ENCODE assay signal across 8 mouse cellular contexts in the genomic region with DNA sequence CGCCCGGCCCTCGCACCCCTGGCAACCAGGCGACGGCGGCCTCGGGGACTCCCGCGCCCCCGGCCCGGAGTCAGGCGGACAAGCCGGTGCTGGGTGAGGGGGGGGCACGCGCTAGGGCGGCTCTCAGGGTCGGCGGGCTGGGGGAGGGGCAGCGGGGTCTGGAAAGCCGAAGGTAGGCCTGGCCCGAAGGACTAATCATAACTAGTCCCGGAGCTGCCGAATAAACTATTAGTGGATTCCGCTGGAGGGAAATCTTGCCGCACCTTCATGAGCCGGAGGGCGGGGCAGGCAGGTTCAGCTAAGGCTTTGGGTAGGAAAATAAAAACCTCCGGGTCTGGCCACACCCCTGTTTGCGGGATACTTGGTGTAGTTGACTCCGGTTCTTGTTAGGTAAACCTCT. TPM values are rescaled to one million over a fixed set of nuclear protein-coding genes. Genes with fewer than 3 reads are reported as not detected.
DNase-seq lines count a peak whose midpoint lies in the region; ATAC-seq and TF ChIP-seq lines count a peak whose summit lies in the region.

No protein-coding gene starts in this region.

- no peak overlapping the region for H3K27ac ChIP-seq in liver, embryonic 11.5 days (ENCODE audit: low read depth, low read length)
- peak overlapping the region; percentile 88 for H3K27ac ChIP-seq in forebrain, embryonic 10.5 days
- no peak overlapping the region for H3K27ac ChIP-seq in intestine, postnatal 0 days (ENCODE audit: low read depth, low read length)
- peak overlapping the region; percentile 84 for H3K27ac ChIP-seq in midbrain, embryonic 10.5 days (replicated peaks)

- no peak for ATAC-seq in liver, embryonic 11.5 days (replicated peaks; ENCODE audit: low FRiP score)
- ATAC-seq in intestine, postnatal 0 days, result no peak

- H3K9ac ChIP-seq in liver, embryonic 11.5 days (ENCODE audit: low read depth, low read length), result peak overlapping the region; percentile 4
- H3K9ac ChIP-seq in intestine, postnatal 0 days (ENCODE audit: low read depth, low read length), result 0 out of 2 replicates have a peak overlapping the region, but pooled peaks have one; percentile 22

- no peak for TF ChIP-seq CTCF in intestine, postnatal 0 days (IDR thresholded peaks at IDR 0.05; ENCODE audit: low read depth)

- H3K9me3 ChIP-seq in liver, embryonic 11.5 days (ENCODE audit: control insufficient read depth, low read length), result no peaks in the 10 kb centered on the region
- no peaks in the 10 kb centered on the region for H3K9me3 ChIP-seq in forebrain, embryonic 10.5 days
- H3K9me3 ChIP-seq in intestine, postnatal 0 days (ENCODE audit: control insufficient read depth), result no peaks in the 10 kb centered on the region
- no peaks in the 10 kb centered on the region for H3K9me3 ChIP-seq in midbrain, embryonic 10.5 days (replicated peaks)

- peak overlapping the region; percentile 43 for H3K4me3 ChIP-seq in liver, embryonic 11.5 days (ENCODE audit: low read depth, low read length)
- peak overlapping the region; percentile 74 for H3K4me3 ChIP-seq in forebrain, embryonic 10.5 days
- H3K4me3 ChIP-seq in intestine, postnatal 0 days (ENCODE audit: low read depth, low read length), result peak overlapping the region; percentile 43
- peak overlapping the region; percentile 72 for H3K4me3 ChIP-seq in midbrain, embryonic 10.5 days

- peaks cover 19% of the 10 kb centered on the region for H3K4me1 ChIP-seq in liver, embryonic 11.5 days (replicated peaks; ENCODE audit: control insufficient read depth, insufficient read depth, low read length)
- H3K4me1 ChIP-seq in forebrain, embryonic 10.5 days, result peaks cover 53% of the 10 kb centered on the region
- peaks cover 13% of the 10 kb centered on the region for H3K4me1 ChIP-seq in intestine, postnatal 0 days (replicated peaks; ENCODE audit: control insufficient read depth, insufficient read depth, low read length)
- peaks cover 43% of the 10 kb centered on the region for H3K4me1 ChIP-seq in midbrain, embryonic 10.5 days

- no peaks in the 10 kb centered on the region for H3K36me3 ChIP-seq in liver, embryonic 11.5 days (ENCODE audit: control insufficient read depth, insufficient read depth, low read length)
- no peaks in the 10 kb centered on the region for H3K36me3 ChIP-seq in forebrain, embryonic 10.5 days (replicated peaks)
- no peaks in the 10 kb centered on the region for H3K36me3 ChIP-seq in intestine, postnatal 0 days (ENCODE audit: control insufficient read depth, insufficient read depth)
- no peaks in the 10 kb centered on the region for H3K36me3 ChIP-seq in midbrain, embryonic 10.5 days

- no peak for DNase-seq in liver, embryonic 11.5 days (ENCODE audit: low spot score)
- DNase-seq in liver (no peak), MN1 (ENCODE audit: low spot score) (no peak)
- no peak for DNase-seq in forebrain, embryonic 10.5 days (ENCODE audit: extremely low spot score, low spot score)
- DNase-seq in midbrain, embryonic 10.5 days (ENCODE audit: low spot score), result no peak
- no peak for DNase-seq in right cerebral cortex, postnatal 4 days
- DNase-seq in right cerebral cortex, postnatal 10 days (ENCODE audit: low spot score in 2 of 2), result no peak

- peak overlapping the region; percentile 90 for H3K4me2 ChIP-seq in liver, embryonic 11.5 days
- peak overlapping the region; percentile 89 for H3K4me2 ChIP-seq in intestine, postnatal 0 days (replicated peaks; ENCODE audit: low read depth)

- WGBS in liver, embryonic 11.5 days, result 4% methylated on average over 30 of the region's 30 CpGs
- 4% methylated on average over 30 of the region's 30 CpGs for WGBS in forebrain, embryonic 10.5 days
- 2% methylated on average over 30 of the region's 30 CpGs for WGBS in intestine, postnatal 0 days
- 3% methylated on average over 30 of the region's 30 CpGs for WGBS in midbrain, embryonic 10.5 days

- H3K27me3 ChIP-seq in liver, embryonic 11.5 days (replicated peaks; ENCODE audit: control insufficient read depth, insufficient read depth, low read length), result peaks cover 63% of the 10 kb centered on the region
- H3K27me3 ChIP-seq in forebrain, embryonic 10.5 days (ENCODE audit: poor library complexity, severe bottlenecking), result peaks cover 68% of the 10 kb centered on the region
- H3K27me3 ChIP-seq in intestine, postnatal 0 days (replicated peaks; ENCODE audit: control insufficient read depth, insufficient read depth, low read length), result peaks cover 5% of the 10 kb centered on the region
- H3K27me3 ChIP-seq in midbrain, embryonic 10.5 days (ENCODE audit: low read depth, poor library complexity, severe bottlenecking), result peaks cover 62% of the 10 kb centered on the region

RNA-seq across cellular contexts. Expression of gene Ybx2, which starts 0.6 kb away (rescaled TPM):
- 1.3 and 1.7 TPM in 2 replicates for polyA plus RNA-seq in liver, embryonic 11.5 days (2014; fragmentation: Nextera tagmentation; extraction: Ambion mirVana)
- polyA plus RNA-seq in forebrain, embryonic 10.5 days (2016; fragmentation: Nextera tagmentation; extraction: Ambion mirVana), result 5.7 and 6.4 TPM in 2 replicates
- polyA plus RNA-seq in intestine, postnatal 0 days (2015; fragmentation: Nextera tagmentation; extraction: Ambion mirVana), result 0.42 and 0.43 TPM in 2 replicates
- polyA plus RNA-seq in midbrain, embryonic 10.5 days (2016; fragmentation: Nextera tagmentation; extraction: Ambion mirVana), result 2.4 and 2.8 TPM in 2 replicates

RNA-seq across cellular contexts. Expression of gene Slc2a4, which starts 11.8 kb away (rescaled TPM):
- polyA plus RNA-seq in liver, embryonic 11.5 days (2014; fragmentation: Nextera tagmentation; extraction: Ambion mirVana), result 7.0 and 8.3 TPM in 2 replicates
- polyA plus RNA-seq in forebrain, embryonic 10.5 days (2016; fragmentation: Nextera tagmentation; extraction: Ambion mirVana), result 14.2 and 15.7 TPM in 2 replicates
- 18.3 and 18.7 TPM in 2 replicates for polyA plus RNA-seq in intestine, postnatal 0 days (2015; fragmentation: Nextera tagmentation; extraction: Ambion mirVana)
- 12.6 and 12.8 TPM in 2 replicates for polyA plus RNA-seq in midbrain, embryonic 10.5 days (2016; fragmentation: Nextera tagmentation; extraction: Ambion mirVana)

RNA-seq across cellular contexts. Expression of gene Eif5a, which starts 14.4 kb away (rescaled TPM):
- polyA plus RNA-seq in liver, embryonic 11.5 days (2014; fragmentation: Nextera tagmentation; extraction: Ambion mirVana), result 2,995 and 3,090 TPM in 2 replicates
- 2,970 and 2,997 TPM in 2 replicates for polyA plus RNA-seq in forebrain, embryonic 10.5 days (2016; fragmentation: Nextera tagmentation; extraction: Ambion mirVana)
- polyA plus RNA-seq in intestine, postnatal 0 days (2015; fragmentation: Nextera tagmentation; extraction: Ambion mirVana), result 716 and 774 TPM in 2 replicates
- 2,258 and 2,701 TPM in 2 replicates for polyA plus RNA-seq in midbrain, embryonic 10.5 days (2016; fragmentation: Nextera tagmentation; extraction: Ambion mirVana)

RNA-seq across cellular contexts. Expression of gene Gps2, which starts 22.5 kb away (rescaled TPM):
- 121 and 130 TPM in 2 replicates for polyA plus RNA-seq in liver, embryonic 11.5 days (2014; fragmentation: Nextera tagmentation; extraction: Ambion mirVana)
- 92.4 and 97.3 TPM in 2 replicates for polyA plus RNA-seq in forebrain, embryonic 10.5 days (2016; fragmentation: Nextera tagmentation; extraction: Ambion mirVana)
- polyA plus RNA-seq in intestine, postnatal 0 days (2015; fragmentation: Nextera tagmentation; extraction: Ambion mirVana), result 40.4 and 42.3 TPM in 2 replicates
- 98.4 and 111 TPM in 2 replicates for polyA plus RNA-seq in midbrain, embryonic 10.5 days (2016; fragmentation: Nextera tagmentation; extraction: Ambion mirVana)

RNA-seq across cellular contexts. Expression of gene Cldn7, which starts 28.4 kb away (rescaled TPM):
- 4.0 and 5.1 TPM in 2 replicates for polyA plus RNA-seq in liver, embryonic 11.5 days (2014; fragmentation: Nextera tagmentation; extraction: Ambion mirVana)
- polyA plus RNA-seq in forebrain, embryonic 10.5 days (2016; fragmentation: Nextera tagmentation; extraction: Ambion mirVana), result 19.7 and 21.9 TPM in 2 replicates
- polyA plus RNA-seq in intestine, postnatal 0 days (2015; fragmentation: Nextera tagmentation; extraction: Ambion mirVana), result 1,243 and 1,341 TPM in 2 replicates
- 7.1 and 7.6 TPM in 2 replicates for polyA plus RNA-seq in midbrain, embryonic 10.5 days (2016; fragmentation: Nextera tagmentation; extraction: Ambion mirVana)

Comparison
In these comparisons a context has a peak if more than half of its experiments do, and no peak if none do; other contexts are left out.
1. H3K27ac ChIP-seq: peak in forebrain, embryonic 10.5 days (single experiment) and midbrain, embryonic 10.5 days (single experiment); none in liver, embryonic 11.5 days (single experiment) and intestine, postnatal 0 days (single experiment).
2. Peak in every context shown above with its lines, with median percentiles within 50 percentile points of each other: H3K4me3 ChIP-seq.